Mouse (Mus musculus): ENCODE results near the gene Hist1h2ag.
"Not testable (repeated sequence)": the region's sequence is repeated elsewhere in the genome, so short reads cannot be mapped to it uniquely, and the experiment has no call there.

Hist1h2ag gene

GRCm38 (mm10) chr13:22042568-22043502 is at the start of gene Hist1h2ag, which contains the start of gene Hist1h2bj:
Gene Hist1h2ag (minus strand): TSS chr13:22042944.
Gene Hist1h2bj (plus strand): TSS chr13:22043214.
- peak; percentile 97 for DNase-seq (ENCODE audit: low spot score)

GRCm38 (mm10) chr13:22084140-22084539 is 41.4 kb upstream of the Hist1h2ag start, which contains the start of gene Vmn1r188:
Gene Vmn1r188 (plus strand): TSS chr13:22084440.
- not testable (repeated sequence) for DNase-seq (ENCODE audit: low spot score)

DNA sequence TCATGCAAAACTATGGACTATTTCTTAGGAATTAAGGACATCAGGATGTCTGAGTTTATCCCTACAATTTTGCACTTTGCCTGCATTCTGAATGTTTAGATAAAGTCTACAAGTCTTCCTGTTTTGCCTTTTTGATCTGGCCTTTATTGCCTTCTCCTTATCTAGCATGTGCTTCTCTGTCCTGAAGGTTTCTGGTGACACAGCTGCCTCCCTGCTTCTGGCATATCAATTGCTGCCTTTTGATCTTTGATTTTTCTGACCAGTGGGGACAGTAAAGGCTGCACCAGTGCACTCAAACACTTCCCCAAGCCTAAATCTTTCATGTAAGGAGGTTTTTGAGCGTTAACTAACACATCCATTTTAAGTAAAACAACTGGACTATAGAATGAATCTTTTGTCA is 20.7 kb upstream of the Hist1h2ag start:
- DNase-seq (ENCODE audit: low spot score) = no peak

DNA sequence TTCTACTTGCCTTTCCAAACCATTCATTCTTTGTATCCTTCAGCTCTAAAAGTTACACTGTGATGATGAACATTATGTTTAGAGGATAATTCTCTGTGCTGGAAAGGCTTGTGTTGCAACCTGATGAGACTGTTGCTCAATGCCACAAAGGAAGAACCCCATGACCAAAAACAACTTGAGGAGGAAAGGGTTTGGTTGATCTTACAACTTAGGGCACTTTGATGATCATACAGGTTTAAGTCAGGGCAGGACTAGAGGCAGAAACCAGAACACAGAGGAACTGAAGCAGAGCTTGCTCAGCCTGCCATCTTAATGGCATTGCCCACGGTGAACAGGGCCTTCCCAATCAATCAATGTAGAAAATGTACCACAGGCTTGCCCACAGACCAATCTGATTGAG is 18.7 kb upstream of the Hist1h2ag start:
- no peak for DNase-seq (ENCODE audit: low spot score)

DNA sequence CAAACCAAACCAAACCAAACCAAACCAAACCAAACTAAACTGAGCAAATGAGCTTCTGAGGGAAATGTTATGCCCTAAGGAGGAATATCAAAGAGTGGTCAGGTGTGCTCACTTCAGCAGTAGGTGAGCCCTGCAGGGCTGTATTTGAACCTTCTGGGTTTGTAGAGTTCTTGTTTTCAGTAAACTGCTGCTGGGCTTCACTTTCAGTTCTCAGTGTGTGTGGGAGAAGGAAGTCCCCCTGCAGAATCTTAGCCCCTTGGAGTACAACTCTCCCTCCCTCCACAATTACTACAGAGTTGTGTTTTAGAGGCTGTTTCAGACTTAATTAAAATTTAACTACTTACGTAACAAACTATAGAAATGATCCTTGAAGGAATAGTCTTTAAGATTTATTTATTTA is 11.0 kb upstream of the Hist1h2ag start:
- DNase-seq (ENCODE audit: low spot score) = no peak

DNA sequence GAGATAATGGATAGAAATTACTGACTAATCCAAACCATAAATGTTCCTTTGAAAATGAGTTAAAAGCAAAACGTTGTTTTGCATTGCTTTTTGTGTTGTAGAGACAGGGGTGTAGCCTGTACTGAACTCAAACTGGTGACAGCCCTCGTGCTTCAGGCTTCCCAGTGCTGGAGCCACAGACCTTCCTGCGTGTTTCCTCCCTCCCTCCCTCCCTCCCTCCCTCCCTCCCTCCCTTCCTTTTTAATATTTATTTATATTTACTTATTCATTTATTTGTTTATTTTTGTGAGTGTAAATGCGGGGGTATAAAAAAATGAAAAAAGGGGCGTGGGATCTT is 8.7 kb upstream of the Hist1h2ag start:
- peak; percentile 32 for DNase-seq (ENCODE audit: low spot score)

- peak; percentile 95 for DNase-seq (ENCODE audit: low spot score)
These were observed 8.1 kb upstream of the Hist1h2ag start for GRCm38 (mm10) chr13:22050591-22051522.

DNA sequence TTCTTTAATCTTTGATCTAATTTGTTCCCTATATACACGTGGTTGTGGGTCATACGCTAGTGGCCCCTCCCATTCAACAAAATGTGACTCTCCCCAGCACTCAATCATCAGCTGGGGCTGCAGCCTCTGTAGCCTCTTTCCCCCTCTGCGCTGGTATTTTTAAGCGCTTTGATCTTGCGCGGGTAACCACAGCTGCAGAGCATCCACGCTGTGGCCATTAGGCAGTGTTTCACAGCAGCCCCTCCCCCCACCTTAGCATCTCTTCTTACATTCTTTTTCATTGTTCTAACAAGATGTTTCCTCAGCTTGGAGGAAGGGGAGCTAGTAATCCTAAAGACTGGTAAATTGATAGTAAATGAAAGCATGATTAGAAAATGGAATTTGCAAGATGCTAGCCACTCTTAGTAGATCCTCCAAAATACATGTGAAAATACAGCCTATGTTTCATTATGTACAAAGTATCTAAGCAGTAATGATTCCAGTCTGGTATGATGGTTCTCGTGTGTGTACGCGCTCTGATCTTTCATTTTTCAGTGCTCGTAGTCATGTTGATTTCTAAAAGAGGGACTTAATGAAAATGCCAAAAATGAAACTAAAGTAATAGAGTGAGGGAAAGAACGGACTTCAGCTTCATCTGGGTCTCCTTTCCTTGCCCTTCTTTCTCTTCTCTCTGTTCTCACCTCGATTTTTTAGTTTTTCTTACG is 7.1 kb upstream of the Hist1h2ag start:
- peak; percentile 71 for DNase-seq (ENCODE audit: low spot score)

DNA sequence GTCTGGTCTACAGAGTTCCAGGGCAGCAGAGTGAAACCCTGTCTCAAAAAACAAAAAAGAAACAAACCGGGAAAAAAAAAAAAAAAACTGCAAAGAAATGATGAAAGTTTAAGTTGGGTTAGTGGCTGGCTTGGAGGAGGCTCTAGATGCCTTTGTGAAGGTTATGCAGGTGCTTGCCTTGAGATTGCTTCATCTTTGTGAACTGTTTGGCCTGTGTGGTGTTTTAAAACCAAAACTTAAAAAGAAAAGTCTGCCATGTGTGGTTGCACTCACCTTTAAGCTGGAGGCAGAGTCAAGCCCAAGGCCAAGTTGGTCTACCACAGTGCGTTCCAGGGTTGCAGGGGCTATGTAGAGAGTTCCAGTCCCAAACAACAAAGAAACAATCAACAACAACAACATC is 6.3 kb upstream of the Hist1h2ag start:
- no peak for DNase-seq (ENCODE audit: low spot score)

GRCm38 (mm10) chr13:22045311-22045710 is 2.6 kb upstream of the Hist1h2ag start:
- no peak for DNase-seq (ENCODE audit: low spot score)

GRCm38 (mm10) chr13:22044432-22045155 is 1.9 kb upstream of the Hist1h2ag start:
- no peak for DNase-seq (ENCODE audit: low spot score)

GRCm38 (mm10) chr13:22043503-22044431 is 1.0 kb upstream of the Hist1h2ag start:
- peak; percentile 83 for DNase-seq (ENCODE audit: low spot score)

DNA sequence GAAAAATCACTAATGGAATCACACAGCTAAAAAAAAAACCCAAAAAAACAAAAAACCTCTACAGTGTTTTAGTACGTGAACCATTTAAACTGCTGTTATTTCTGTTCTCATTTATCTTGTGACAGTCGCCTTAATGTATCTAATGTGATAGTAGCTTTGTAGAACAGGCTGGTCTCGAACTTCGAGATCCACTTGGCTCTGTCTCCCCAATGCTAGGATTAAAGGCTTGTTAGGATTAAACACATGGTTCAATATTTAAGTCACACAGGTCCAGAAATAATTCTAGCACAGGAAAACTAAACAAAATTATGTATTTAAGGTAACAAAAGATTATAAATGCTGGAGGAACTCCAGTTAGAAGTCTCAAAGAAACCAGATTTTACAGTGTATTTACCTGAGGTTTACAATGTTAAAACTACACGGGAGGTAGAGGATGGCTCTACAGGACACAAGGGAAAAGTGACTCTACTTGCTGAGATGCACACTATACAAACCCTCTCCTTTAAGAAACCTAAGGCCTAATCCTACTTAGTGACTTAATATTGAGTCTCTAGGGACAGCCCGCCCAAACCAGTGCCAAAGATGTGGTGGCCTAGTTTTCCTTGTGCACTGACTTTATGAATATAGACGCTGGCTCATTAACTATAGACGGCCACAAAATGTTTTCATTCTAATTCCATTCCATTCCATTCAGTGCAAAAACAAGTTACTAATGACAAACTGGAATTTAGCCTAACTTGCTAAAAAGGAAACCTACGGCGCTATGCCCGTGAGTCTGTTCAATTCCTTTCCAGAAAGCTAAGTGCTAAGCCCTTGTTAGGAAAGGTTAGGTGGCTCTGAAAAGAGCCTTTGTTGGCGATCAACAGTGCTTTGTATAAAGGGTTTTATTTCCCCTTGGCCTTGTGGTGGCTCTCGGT is 835 bp downstream of the Hist1h2ag start:
- DNase-seq (ENCODE audit: low spot score) = peak; percentile 51

DNA sequence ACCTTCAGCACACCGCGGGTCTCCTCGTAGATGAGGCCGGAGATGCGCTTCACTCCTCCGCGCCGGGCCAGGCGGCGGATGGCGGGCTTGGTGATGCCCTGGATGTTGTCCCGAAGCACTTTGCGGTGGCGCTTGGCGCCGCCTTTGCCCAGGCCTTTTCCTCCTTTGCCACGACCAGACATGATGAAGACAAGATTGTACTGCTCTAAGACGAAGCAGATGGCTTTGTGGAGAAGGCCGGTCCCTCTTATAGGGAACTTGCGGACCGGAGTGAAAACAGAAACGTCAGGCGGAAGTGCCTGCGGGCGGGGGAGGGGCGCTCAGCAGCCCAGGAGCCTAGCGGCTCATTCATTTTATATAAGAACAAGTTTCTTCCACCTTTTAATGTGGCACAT is 1.6 kb downstream of the Hist1h2ag start, which contains the start of gene Hist1h4i:
Gene Hist1h4i, minus strand, starts transcription at position 221 of the 395 bp plus-strand sequence.
- DNase-seq (ENCODE audit: low spot score) = peak; percentile 91

DNA sequence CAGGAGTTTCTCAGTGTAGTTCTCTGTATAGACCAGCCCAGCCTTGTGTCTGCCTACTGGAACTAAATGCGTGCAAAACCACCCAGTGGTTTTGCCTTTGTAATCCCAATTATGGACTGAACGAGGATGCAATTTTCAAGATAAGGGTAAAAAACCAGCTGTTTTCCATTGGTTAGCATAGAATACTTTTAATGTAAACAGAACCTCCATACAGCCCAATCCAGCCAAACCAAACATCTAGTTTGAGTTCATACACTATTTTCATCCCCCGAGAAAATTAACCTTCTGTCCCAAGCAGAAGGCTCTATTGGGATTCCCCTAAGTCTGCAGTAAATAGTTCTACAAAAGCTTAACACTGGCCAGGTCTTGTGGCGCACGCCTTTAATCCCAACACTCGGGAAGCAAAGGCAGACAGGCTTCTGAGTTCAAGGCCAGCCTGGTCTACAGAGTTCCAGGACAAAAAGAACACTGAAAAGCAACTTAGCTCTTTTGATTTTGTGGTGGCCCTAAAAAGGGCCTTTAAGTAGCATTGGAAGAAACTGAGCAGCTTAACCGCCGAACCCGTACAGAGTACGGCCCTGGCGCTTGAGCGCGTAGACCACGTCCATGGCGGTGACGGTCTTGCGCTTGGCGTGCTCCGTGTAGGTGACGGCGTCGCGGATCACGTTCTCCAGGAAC is 2.1 kb downstream of the Hist1h2ag start:
- DNase-seq (ENCODE audit: low spot score) = peak; percentile 54

- no peak for DNase-seq (ENCODE audit: low spot score)
These were observed 2.7 kb downstream of the Hist1h2ag start for GRCm38 (mm10) chr13:22039951-22040463.

DNA sequence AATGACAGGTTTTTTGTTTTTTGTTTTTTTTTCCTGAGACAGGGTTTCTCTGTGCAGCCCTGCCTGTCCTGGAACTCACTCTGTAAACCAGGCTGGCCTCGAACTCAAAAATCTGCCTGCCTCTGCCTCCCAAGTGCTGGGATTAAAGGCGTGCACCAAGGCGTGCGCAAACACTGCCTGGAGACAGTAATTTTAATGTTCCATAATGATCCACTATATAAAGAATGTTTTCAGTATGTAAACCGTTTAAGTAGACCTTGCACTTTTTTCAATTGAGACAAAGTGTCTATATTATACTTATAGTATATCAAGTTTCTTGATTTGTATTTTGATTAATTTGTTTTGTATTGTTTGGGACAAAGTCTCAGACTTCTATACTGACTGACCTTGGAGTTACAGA is 3.4 kb downstream of the Hist1h2ag start:
- no peak for DNase-seq (ENCODE audit: low spot score)

DNA sequence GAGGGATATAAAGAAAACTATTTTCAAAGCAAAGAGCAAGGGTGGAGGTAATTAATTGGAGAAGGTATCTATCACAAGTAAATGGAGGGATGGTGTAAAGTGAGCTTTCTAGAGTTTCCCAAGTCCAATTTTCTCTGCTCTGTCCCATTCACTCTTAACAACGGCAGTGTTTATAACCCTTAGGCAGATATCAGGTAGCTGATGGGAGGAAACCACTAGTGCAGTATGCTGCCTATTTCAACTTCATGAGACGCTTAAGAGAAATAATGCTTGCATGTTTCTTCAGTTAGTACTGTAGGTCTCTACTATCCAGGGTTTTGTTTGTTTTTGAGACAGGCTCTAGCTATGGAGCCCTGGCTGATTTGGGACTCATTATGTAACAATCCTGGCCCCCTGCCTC is 5.3 kb downstream of the Hist1h2ag start:
- DNase-seq (ENCODE audit: low spot score) = no peak

All from MN1 (cell line).